Mouse (Mus musculus) intestine, embryonic 16.5 days (tissue): Measurements from ENCODE around the gene Ltbp1. TPM values are rescaled to one million over a fixed set of nuclear protein-coding genes. Genes with fewer than 3 reads are reported as not detected.

ENCODE experiments used
- ATAC-seq: fragments of 200-750 bp; cut with Nextera tagmentation; 2 replicates; pipeline ENCODE4 v1.8.0; 2017; ENCODE audit warnings: moderate TSS enrichment, moderate library complexity
- H3K27ac ChIP-seq: fragments of 300-500 bp; sonication (generic); 2 replicates; pipeline ENCODE4 v1.5.1; 2014; ENCODE audit warnings: mild to moderate bottlenecking, low read length
- H3K27me3 ChIP-seq: fragments of 300-500 bp; sonication (generic); replicated peaks from 2 replicates; pipeline ENCODE4 v1.6.1; 2014; ENCODE audit warnings: low read length, control low read depth, mixed read lengths; ENCODE audit not compliant: control insufficient read depth, insufficient read depth
- H3K36me3 ChIP-seq: fragments of 300-500 bp; sonication (generic); 2 replicates; pipeline ENCODE4 v1.6.1; 2014; ENCODE audit warnings: low read length, control low read depth; ENCODE audit not compliant: control insufficient read depth, insufficient read depth
- H3K4me1 ChIP-seq: fragments of 300-500 bp; sonication (generic); 2 replicates; pipeline ENCODE4 v1.6.1; 2014; ENCODE audit warnings: low read length, control low read depth, mixed read lengths; ENCODE audit not compliant: control insufficient read depth, insufficient read depth
- H3K4me2 ChIP-seq: fragments of 300-500 bp; sonication (generic); 2 replicates; pipeline ENCODE4 v1.6.1; 2014; ENCODE audit warnings: low read depth, low read length, control low read depth
- H3K4me3 ChIP-seq: fragments of 300-500 bp; sonication (generic); 2 replicates; pipeline ENCODE4 v1.5.1; 2014; ENCODE audit warnings: mild to moderate bottlenecking, low read length
- H3K9ac ChIP-seq: fragments of 300-500 bp; sonication (generic); 2 replicates; pipeline ENCODE4 v1.6.1; 2014; ENCODE audit warnings: low read depth, low read length
- H3K9me3 ChIP-seq: fragments of 300-500 bp; sonication (generic); 2 replicates; pipeline ENCODE4 v1.6.1; 2016; ENCODE audit warnings: low read length, control low read depth; ENCODE audit not compliant: control insufficient read depth
- WGBS: fragments of 180-500 bp; shearing (Covaris S2); extraction: QIAGEN DNeasy Blood & Tissue Kit; methylation state at CpG from one replicate; pipeline ENCODE4 v1.1.7; 2014; 5-methylcytosine and 5-hydroxymethylcytosine counted together
- polyA plus RNA-seq: library from polyadenylated mRNA; unstranded; fragments of >200 nt; fragmentation: Nextera tagmentation; extraction: Ambion mirVana; gene quantifications from 2 replicates; pipeline ENCODE4 v1.2.1, GENCODE M21; 2015

Gene Ltbp1
- polyA plus RNA-seq, 1 experiment from 2014 or later, result 12.2 TPM

- Histone ChIP-seq H3K4me3 (no peak overlapping the region), H3K9me3 (no peaks in the 10 kb centered on the region), H3K27me3 (no peaks in the 10 kb centered on the region), H3K27ac (no peak overlapping the region), H3K4me1 (no peaks in the 10 kb centered on the region), H3K4me2 (no peak overlapping the region), H3K9ac (no peak overlapping the region), H3K36me3 (no peaks in the 10 kb centered on the region)
- no peak for ATAC-seq
- 92% methylated on average over 10 of the region's 10 CpGs for WGBS
Observed at GRCm38 (mm10) chr17:75323766-75324165, 318.4 kb downstream of the Ltbp1 start.

GRCm38 (mm10) chr17:75328102-75328639, 322.8 kb downstream of the Ltbp1 start:
- Histone ChIP-seq H3K36me3 (no peaks in the 10 kb centered on the region), H3K27ac (no peak overlapping the region), H3K4me2 (no peak overlapping the region), H3K9ac (no peak overlapping the region), H3K27me3 (no peaks in the 10 kb centered on the region), H3K9me3 (no peaks in the 10 kb centered on the region), H3K4me3 (no peak overlapping the region), H3K4me1 (no peaks in the 10 kb centered on the region)
- no peak for ATAC-seq
- 79% methylated on average over 10 of the region's 10 CpGs for WGBS

- ATAC-seq, result no peak
- 88% methylated on average over 6 of the region's 6 CpGs for WGBS
- Histone ChIP-seq H3K4me3 (no peak overlapping the region), H3K36me3 (no peaks in the 10 kb centered on the region), H3K4me2 (no peak overlapping the region), H3K9me3 (no peaks in the 10 kb centered on the region), H3K4me1 (no peaks in the 10 kb centered on the region), H3K27ac (no peak overlapping the region), H3K9ac (no peak overlapping the region), H3K27me3 (no peaks in the 10 kb centered on the region)
Observed at GRCm38 (mm10) chr17:75330366-75330765, 325.0 kb downstream of the Ltbp1 start.

- ATAC-seq, result no peak
- H3K27me3 ChIP-seq, result no peaks in the 10 kb centered on the region
- no peak overlapping the region for H3K4me3 ChIP-seq
- no peaks in the 10 kb centered on the region for H3K4me1 ChIP-seq
- H3K27ac ChIP-seq, result no peak overlapping the region
- no peaks in the 10 kb centered on the region for H3K36me3 ChIP-seq
- H3K9ac ChIP-seq, result no peak overlapping the region
- H3K4me2 ChIP-seq, result no peak overlapping the region
- WGBS, result 89% methylated on average over 6 of the region's 6 CpGs
- H3K9me3 ChIP-seq, result no peaks in the 10 kb centered on the region
Observed at GRCm38 (mm10) chr17:75331421-75331951, 326.1 kb downstream of the Ltbp1 start.

GRCm38 (mm10) chr17:75332289-75332688, 326.9 kb downstream of the Ltbp1 start:
- Histone ChIP-seq H3K4me2 (no peak overlapping the region), H3K9me3 (no peaks in the 10 kb centered on the region), H3K9ac (no peak overlapping the region), H3K4me1 (no peaks in the 10 kb centered on the region), H3K27ac (no peak overlapping the region), H3K4me3 (no peak overlapping the region), H3K27me3 (no peaks in the 10 kb centered on the region), H3K36me3 (no peaks in the 10 kb centered on the region)
- ATAC-seq, result no peak
- 97% methylated on average over 6 of the region's 6 CpGs for WGBS

GRCm38 (mm10) chr17:75333011-75333410, 327.6 kb downstream of the Ltbp1 start:
- H3K4me2 ChIP-seq, result no peak overlapping the region
- H3K36me3 ChIP-seq, result no peaks in the 10 kb centered on the region
- no peak overlapping the region for H3K27ac ChIP-seq
- no peak for ATAC-seq
- H3K27me3 ChIP-seq, result no peaks in the 10 kb centered on the region
- H3K9ac ChIP-seq, result no peak overlapping the region
- no peaks in the 10 kb centered on the region for H3K4me1 ChIP-seq
- no peaks in the 10 kb centered on the region for H3K9me3 ChIP-seq
- H3K4me3 ChIP-seq, result no peak overlapping the region
- WGBS, result 93% methylated on average over 9 of the region's 9 CpGs

GRCm38 (mm10) chr17:75333759-75334158, 328.4 kb downstream of the Ltbp1 start:
- H3K27me3 ChIP-seq, result no peaks in the 10 kb centered on the region
- ATAC-seq, result peak; percentile 71
- 79% methylated on average over 13 of the region's 13 CpGs for WGBS

GRCm38 (mm10) chr17:75335649-75336048, 330.3 kb downstream of the Ltbp1 start:
- no peaks in the 10 kb centered on the region for H3K4me1 ChIP-seq
- 67% methylated on average over 9 of the region's 9 CpGs for WGBS
- no peak overlapping the region for H3K4me3 ChIP-seq
- no peaks in the 10 kb centered on the region for H3K27me3 ChIP-seq
- no peak overlapping the region for H3K27ac ChIP-seq
- no peak for ATAC-seq
- H3K9me3 ChIP-seq, result no peaks in the 10 kb centered on the region
- H3K36me3 ChIP-seq, result no peaks in the 10 kb centered on the region
- H3K9ac ChIP-seq, result no peak overlapping the region
- no peak overlapping the region for H3K4me2 ChIP-seq

More at GRCm38 (mm10) chr17:75333759-75334158, 328.4 kb downstream of the Ltbp1 start:
- Histone ChIP-seq H3K27ac (no peak overlapping the region), H3K4me1 (no peaks in the 10 kb centered on the region), H3K9me3 (no peaks in the 10 kb centered on the region), H3K4me3 (no peak overlapping the region), H3K4me2 (no peak overlapping the region), H3K36me3 (no peaks in the 10 kb centered on the region), H3K9ac (no peak overlapping the region)

- 83% methylated on average over 4 of the region's 4 CpGs for WGBS
- Histone ChIP-seq H3K9me3 (no peaks in the 10 kb centered on the region), H3K27ac (no peak overlapping the region), H3K36me3 (no peaks in the 10 kb centered on the region), H3K4me1 (peaks cover 5% of the 10 kb centered on the region; the same call in 1 of the 2 replicates), H3K4me2 (no peak overlapping the region), H3K9ac (no peak overlapping the region), H3K4me3 (no peak overlapping the region), H3K27me3 (no peaks in the 10 kb centered on the region)
- ATAC-seq, result no peak
Observed at GRCm38 (mm10) chr17:75341227-75341626, 335.9 kb downstream of the Ltbp1 start.

GRCm38 (mm10) chr17:75345116-75345515, 339.7 kb downstream of the Ltbp1 start:
- H3K9ac ChIP-seq, result no peak overlapping the region
- H3K27ac ChIP-seq, result no peak overlapping the region
- peaks cover 5% of the 10 kb centered on the region; the same call in 1 of the 2 replicates for H3K4me1 ChIP-seq
- H3K4me3 ChIP-seq, result no peak overlapping the region
- ATAC-seq, result no peak
- H3K4me2 ChIP-seq, result no peak overlapping the region
- H3K36me3 ChIP-seq, result no peaks in the 10 kb centered on the region
- H3K27me3 ChIP-seq, result no peaks in the 10 kb centered on the region
- H3K9me3 ChIP-seq, result no peaks in the 10 kb centered on the region
- WGBS, result 63% methylated on average over 3 of the region's 3 CpGs
